Mouse (Mus musculus): ENCODE data around the gene Gbx1.

DNA sequence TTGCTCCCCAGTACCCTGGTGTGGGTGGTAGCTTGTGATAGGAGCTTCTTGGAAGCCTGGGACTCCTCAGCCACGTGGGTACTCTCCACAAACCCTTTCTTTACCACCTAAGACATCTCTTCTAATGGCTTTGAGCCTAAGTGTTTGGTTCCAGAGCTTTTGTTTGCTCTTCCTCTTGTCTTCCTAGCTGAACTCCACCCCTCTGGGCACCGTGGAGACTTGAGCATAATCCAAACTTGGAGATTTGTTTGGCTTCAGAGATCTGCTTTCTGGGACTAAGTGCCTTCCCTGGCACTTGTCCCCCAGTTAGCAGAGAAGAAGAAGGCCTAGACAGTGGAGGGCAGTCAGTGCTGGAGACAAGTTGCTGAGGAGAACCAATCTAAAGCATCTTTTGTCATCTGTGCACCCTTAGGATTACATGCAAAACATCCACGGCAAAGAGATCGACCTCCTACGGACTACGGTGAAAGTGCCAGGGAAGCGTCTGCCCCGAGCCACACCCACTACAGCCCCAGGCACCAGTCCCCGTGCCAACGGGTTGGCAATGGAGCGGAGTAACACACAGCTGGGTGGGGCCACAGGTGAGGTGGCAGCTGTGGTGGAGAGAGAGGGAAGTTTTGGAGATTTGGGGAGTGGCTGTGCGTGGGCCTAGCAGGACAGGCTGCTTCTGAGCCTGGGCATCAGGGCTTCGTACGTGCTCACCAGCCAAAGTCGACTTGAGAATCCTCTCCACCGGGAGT, 34.3 kb downstream of the Gbx1 start:
- TF ChIP-seq CTCF (IDR thresholded peaks at IDR 0.05; ENCODE audit: control insufficient read depth, insufficient read depth, low read length) (no peak), POLR2A (IDR thresholded peaks at IDR 0.05; ENCODE audit: borderline replicate concordance, control insufficient read depth, low read depth, low read length) (no peak)

All from bone marrow, adult 2 months (tissue).